ENCODE assay signal across 27 mouse cellular contexts in the genomic region with DNA sequence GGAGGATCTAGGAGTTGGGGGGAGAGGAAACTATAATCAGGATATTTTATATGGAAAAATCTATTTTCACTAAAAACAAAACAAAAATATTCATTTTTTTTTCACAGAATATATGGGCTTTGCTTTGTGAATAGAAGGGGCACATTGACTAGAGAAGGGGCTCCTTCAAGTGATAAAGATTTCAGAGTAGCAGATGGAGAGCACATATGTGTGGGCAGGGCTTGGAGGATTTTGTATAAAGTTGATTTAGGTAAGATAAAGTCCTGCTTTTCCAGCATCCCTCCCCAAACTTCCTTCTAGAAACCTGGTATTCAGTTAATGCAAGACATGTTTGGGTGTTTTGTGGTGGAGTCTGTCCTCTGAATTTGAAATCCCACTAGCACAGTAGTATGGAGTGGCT.
"Had no signal": no experiment of that assay in that cellular context is flagged by ENCODE, and none has a peak within 500 bp of the region (broad histone marks: within the 10 kb centered on the region; RNA-seq: fewer than 3 reads in every experiment).

No protein-coding gene starts in this region.

- H3K4me1 ChIP-seq: heart, embryonic 15.5 days; hindbrain, embryonic 15.5 days; kidney, embryonic 15.5 days; limb, embryonic 15.5 days; liver, embryonic 12.5 days had no signal

- H3K27me3 ChIP-seq: heart, embryonic 13.5 days; heart, embryonic 15.5 days; hindbrain, embryonic 13.5 days; hindbrain, embryonic 15.5 days; kidney, embryonic 15.5 days; limb, embryonic 13.5 days; limb, embryonic 15.5 days; liver, embryonic 12.5 days had no signal

- H3K9me3 ChIP-seq: heart, embryonic 13.5 days; heart, embryonic 15.5 days; hindbrain, embryonic 13.5 days; hindbrain, embryonic 15.5 days; kidney, embryonic 15.5 days; limb, embryonic 13.5 days; limb, embryonic 15.5 days; liver, embryonic 12.5 days had no signal

- H3K27ac ChIP-seq: heart, adult 2 months; heart, embryonic 13.5 days; heart, embryonic 15.5 days; hindbrain, embryonic 13.5 days; hindbrain, embryonic 15.5 days; hindbrain, postnatal 0 days; kidney, embryonic 15.5 days; kidney, postnatal 0 days; limb, embryonic 13.5 days; limb, embryonic 15.5 days; liver, embryonic 12.5 days; liver, embryonic 14.5 days had no signal

- DNase-seq: gastrocnemius, postnatal 14 days; gastrocnemius, postnatal 36 days; heart, adult 11 months; heart, adult 2 months; heart, postnatal 14 days; heart, postnatal 36 days; kidney, adult 11 months; kidney, adult 2 months; kidney, adult 9 months; kidney, postnatal 14 days; kidney, postnatal 36 days; layer of hippocampus, adult 9-11 months; layer of hippocampus, postnatal 36 days; left cerebral cortex, postnatal 4 days had no signal

- H3K36me3 ChIP-seq: heart, embryonic 13.5 days; heart, embryonic 15.5 days; hindbrain, embryonic 13.5 days; hindbrain, embryonic 15.5 days; kidney, embryonic 15.5 days; limb, embryonic 13.5 days; limb, embryonic 15.5 days; liver, embryonic 12.5 days had no signal

- H3K4me3 ChIP-seq: heart, adult 2 months; heart, embryonic 13.5 days; heart, embryonic 15.5 days; hindbrain, embryonic 13.5 days; hindbrain, embryonic 15.5 days; kidney, embryonic 15.5 days; limb, embryonic 13.5 days; limb, embryonic 15.5 days; liver, embryonic 12.5 days had no signal

- ATAC-seq: hindbrain, postnatal 0 days; intestine, embryonic 16.5 days; liver, embryonic 12.5 days had no signal

- H3K4me2 ChIP-seq: heart, embryonic 11.5 days; heart, embryonic 13.5 days; heart, embryonic 15.5 days; hindbrain, embryonic 13.5 days; hindbrain, embryonic 15.5 days; kidney, embryonic 15.5 days; limb, embryonic 13.5 days; limb, embryonic 15.5 days; liver, embryonic 12.5 days had no signal

- H3K9ac ChIP-seq: heart, embryonic 13.5 days; heart, embryonic 15.5 days; hindbrain, embryonic 13.5 days; hindbrain, embryonic 15.5 days; kidney, embryonic 15.5 days; limb, embryonic 13.5 days; limb, embryonic 15.5 days; liver, embryonic 12.5 days; liver, embryonic 14.5 days had no signal
